Mouse (Mus musculus): ENCODE measurements at regions not wholly inside any gene's neighbourhood (a gene's known extent, or its start where the extent isn't known, plus 50 kb on each side); places are given as distances from the start of the nearest gene placed in this dataset.

DNA sequence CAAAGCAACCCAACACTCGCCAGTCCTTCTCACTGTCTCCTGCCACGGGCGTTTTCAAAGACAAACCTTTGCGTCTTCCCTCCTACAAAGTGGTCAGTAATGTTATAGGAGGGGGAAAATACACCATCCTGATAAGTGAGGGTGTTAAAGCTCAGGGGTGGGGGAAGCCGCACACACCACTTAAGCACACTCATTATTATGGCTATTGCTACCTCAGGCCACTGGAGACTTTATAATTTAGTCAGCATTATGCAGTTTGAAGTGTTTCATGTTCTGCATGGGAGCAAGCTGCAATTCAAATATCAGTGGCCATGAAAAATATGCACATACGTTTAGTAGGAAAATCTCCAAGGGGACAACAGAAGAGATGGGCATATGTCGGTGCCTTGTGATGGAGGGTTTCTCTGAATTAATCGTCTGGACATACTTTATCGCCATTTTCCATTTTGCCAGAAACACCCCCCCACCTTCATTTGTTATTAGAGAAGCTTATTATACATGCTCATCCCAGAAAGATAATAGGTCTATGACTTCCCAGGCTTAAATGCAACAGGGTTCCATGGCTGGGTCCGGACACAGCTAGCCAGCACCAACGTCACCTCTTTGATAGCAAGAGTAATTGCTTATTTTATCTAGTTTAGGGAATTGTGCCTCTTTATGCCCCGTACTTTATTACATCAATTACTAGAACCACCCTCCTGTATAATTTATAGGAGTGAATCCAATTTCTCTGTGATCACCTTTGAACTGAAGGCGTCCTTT, 193.5 kb upstream of the Adamts16 start:
- intact Hi-C loops (cut with DNase I): no loop called here
- Histone ChIP-seq H3K79me2 (replicated peaks; ENCODE audit: control insufficient read depth, insufficient read depth, low read length) (no peaks in the 10 kb centered on the region), H3K9ac (ENCODE audit: low read depth, low read length) (no peak overlapping the region), H3K4me1 (ENCODE audit: control insufficient read depth, insufficient read depth, low read length) (no peaks in the 10 kb centered on the region), H3K36me3 (ENCODE audit: control insufficient read depth, insufficient read depth, low read length) (no peaks in the 10 kb centered on the region), H3K4me3 (no peak overlapping the region), H3K27ac (no peak overlapping the region), H3K27me3 (ENCODE audit: control insufficient read depth, insufficient read depth, low read length) (no peaks in the 10 kb centered on the region)
- 78% methylated on average over 13 of the region's 13 CpGs for WGBS
- no peak for DNase-seq
- no peak for TF ChIP-seq CTCF (IDR thresholded peaks at IDR 0.05)
- TF ChIP-seq EP300 (IDR thresholded peaks at IDR 0.05; ENCODE audit: insufficient read depth, low read depth, low read length): no peak
- TF ChIP-seq POLR2A (IDR thresholded peaks at IDR 0.05; ENCODE audit: insufficient read depth, low read depth, low read length): no peak

DNA sequence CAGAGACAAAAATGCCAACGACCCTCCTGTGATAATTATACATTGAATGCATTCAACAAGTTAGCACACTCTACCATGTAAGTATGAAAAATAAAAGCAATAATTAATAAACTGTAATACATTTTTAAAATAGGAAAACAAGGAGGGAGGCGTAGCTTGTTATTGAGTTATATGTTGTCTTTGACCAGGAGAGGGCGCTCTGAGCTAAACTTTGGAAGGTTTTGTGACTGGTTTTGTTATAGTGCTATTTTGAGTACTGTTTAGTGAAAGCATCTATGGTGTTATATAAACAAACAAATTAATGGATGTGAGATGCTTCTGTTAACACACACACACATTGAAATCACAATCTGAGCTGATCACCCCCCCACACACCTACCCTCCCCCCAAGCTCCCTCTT, 166.6 kb upstream of the Adamts16 start:
- no peaks in the 10 kb centered on the region for H3K4me1 ChIP-seq (ENCODE audit: control insufficient read depth, insufficient read depth, low read length)
- TF ChIP-seq EP300 (IDR thresholded peaks at IDR 0.05; ENCODE audit: insufficient read depth, low read depth, low read length) (no peak), CTCF (IDR thresholded peaks at IDR 0.05) (peak; percentile 57)
- no peak overlapping the region for H3K27ac ChIP-seq
- no peaks in the 10 kb centered on the region for H3K36me3 ChIP-seq (ENCODE audit: control insufficient read depth, insufficient read depth, low read length)
- DNase-seq: no peak
- H3K9ac ChIP-seq (ENCODE audit: low read depth, low read length): no peak overlapping the region
- no peak overlapping the region for H3K4me3 ChIP-seq
- no peaks in the 10 kb centered on the region for H3K79me2 ChIP-seq (replicated peaks; ENCODE audit: control insufficient read depth, insufficient read depth, low read length)
- H3K27me3 ChIP-seq (ENCODE audit: control insufficient read depth, insufficient read depth, low read length): peaks cover 3% of the 10 kb centered on the region; the same call in 1 of the 2 replicates
- intact Hi-C loops (cut with DNase I): no loop called here
- 25% methylated on average over 3 of the region's 3 CpGs for WGBS

DNA sequence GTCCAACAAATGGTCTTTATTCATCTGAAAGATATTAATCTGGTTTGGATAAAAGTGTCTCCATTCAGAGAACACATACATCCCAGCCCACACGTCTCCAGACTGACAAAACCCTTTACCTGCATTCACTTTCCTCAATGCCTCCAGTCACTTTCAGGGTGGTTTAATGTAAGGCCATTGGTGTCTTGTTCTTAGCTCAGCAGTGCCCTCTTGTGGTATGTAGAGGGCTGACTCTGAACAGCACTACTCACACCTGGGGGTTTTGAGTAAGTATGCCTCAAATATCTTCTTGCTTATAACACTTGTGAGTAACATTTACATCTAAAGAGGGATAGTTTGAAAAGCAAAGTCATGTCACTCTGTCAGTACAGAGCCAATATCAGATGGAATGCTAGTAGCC, 164.5 kb upstream of the Adamts16 start:
- no peak overlapping the region for H3K27ac ChIP-seq
- H3K9ac ChIP-seq (ENCODE audit: low read depth, low read length): no peak overlapping the region
- H3K4me3 ChIP-seq: no peak overlapping the region
- H3K27me3 ChIP-seq (ENCODE audit: control insufficient read depth, insufficient read depth, low read length): peaks cover 3% of the 10 kb centered on the region; the same call in 1 of the 2 replicates
- TF ChIP-seq CTCF (IDR thresholded peaks at IDR 0.05) (peak; percentile 78), EP300 (IDR thresholded peaks at IDR 0.05; ENCODE audit: insufficient read depth, low read depth, low read length) (no peak), POLR2A (IDR thresholded peaks at IDR 0.05; ENCODE audit: insufficient read depth, low read depth, low read length) (no peak)
- WGBS: 17% methylated on average over 1 of the region's 1 CpGs
- intact Hi-C loops (cut with DNase I): no loop called here
- no peak for DNase-seq
- H3K36me3 ChIP-seq (ENCODE audit: control insufficient read depth, insufficient read depth, low read length): no peaks in the 10 kb centered on the region
- H3K4me1 ChIP-seq (ENCODE audit: control insufficient read depth, insufficient read depth, low read length): no peaks in the 10 kb centered on the region
- H3K79me2 ChIP-seq (replicated peaks; ENCODE audit: control insufficient read depth, insufficient read depth, low read length): no peaks in the 10 kb centered on the region

DNA sequence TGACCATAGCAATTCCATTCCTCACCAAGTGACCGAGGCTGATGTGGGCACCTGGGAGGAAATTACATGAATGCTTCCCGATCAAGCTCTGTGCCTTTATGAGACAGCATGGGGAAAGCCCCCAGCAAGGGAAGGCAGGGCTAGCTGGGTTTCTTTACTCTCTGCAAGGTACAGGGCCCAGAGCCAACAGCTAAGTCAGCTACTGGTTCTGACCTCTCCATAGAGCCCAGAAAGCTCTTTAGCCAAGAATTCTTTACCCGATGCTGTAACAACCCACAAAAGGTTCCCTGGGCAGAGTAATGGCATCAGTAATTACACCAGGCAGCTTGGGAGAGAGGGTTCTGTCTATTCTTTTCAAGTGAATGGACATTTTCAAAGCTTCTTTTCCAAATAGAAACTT, 161.9 kb upstream of the Adamts16 start:
- intact Hi-C loops (cut with DNase I): loop anchor here (5.0 kb wide), 2 partner anchors 41 to 161 kb away; partner anchors contain the start of gene Adamts16
- Histone ChIP-seq H3K4me3 (no peak overlapping the region), H3K4me1 (ENCODE audit: control insufficient read depth, insufficient read depth, low read length) (no peaks in the 10 kb centered on the region), H3K27ac (no peak overlapping the region), H3K36me3 (ENCODE audit: control insufficient read depth, insufficient read depth, low read length) (no peaks in the 10 kb centered on the region), H3K27me3 (ENCODE audit: control insufficient read depth, insufficient read depth, low read length) (peaks cover 3% of the 10 kb centered on the region; the same call in 1 of the 2 replicates), H3K79me2 (replicated peaks; ENCODE audit: control insufficient read depth, insufficient read depth, low read length) (no peaks in the 10 kb centered on the region), H3K9ac (ENCODE audit: low read depth, low read length) (no peak overlapping the region)
- TF ChIP-seq EP300 (IDR thresholded peaks at IDR 0.05; ENCODE audit: insufficient read depth, low read depth, low read length) (no peak), CTCF (IDR thresholded peaks at IDR 0.05) (no peak), POLR2A (IDR thresholded peaks at IDR 0.05; ENCODE audit: insufficient read depth, low read depth, low read length) (no peak)
- DNase-seq: no peak
- WGBS: 60% methylated on average over 3 of the region's 3 CpGs

DNA sequence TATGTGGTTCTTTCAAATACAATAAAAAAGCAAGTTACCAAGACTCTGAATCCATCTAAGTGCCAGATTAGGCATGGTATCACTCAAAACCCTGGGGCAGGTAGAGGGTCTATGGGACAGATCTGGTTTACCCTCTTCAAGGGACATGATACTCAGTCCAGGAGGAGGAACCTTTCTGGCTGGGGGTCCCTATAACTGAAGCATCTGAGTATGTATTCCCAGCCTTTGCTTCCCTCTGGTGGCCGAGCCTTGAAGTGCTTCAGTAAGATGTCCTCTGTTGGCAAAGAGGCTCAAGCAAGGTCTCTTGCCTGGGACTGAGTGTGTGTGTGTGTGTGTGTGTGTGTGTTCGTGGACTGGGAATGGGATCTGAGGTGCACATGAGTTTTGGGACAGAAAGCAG, 159.7 kb upstream of the Adamts16 start:
- no peaks in the 10 kb centered on the region for H3K27me3 ChIP-seq (ENCODE audit: control insufficient read depth, insufficient read depth, low read length)
- H3K9ac ChIP-seq (ENCODE audit: low read depth, low read length): no peak overlapping the region
- H3K4me3 ChIP-seq: no peak overlapping the region
- DNase-seq: peak; percentile 10 to 49
- TF ChIP-seq CTCF (IDR thresholded peaks at IDR 0.05): peak; percentile 70
- no peak for TF ChIP-seq EP300 (IDR thresholded peaks at IDR 0.05; ENCODE audit: insufficient read depth, low read depth, low read length)
- no peak for TF ChIP-seq POLR2A (IDR thresholded peaks at IDR 0.05; ENCODE audit: insufficient read depth, low read depth, low read length)
- WGBS: 7% methylated on average over 2 of the region's 2 CpGs
- no peak overlapping the region for H3K27ac ChIP-seq
- no peaks in the 10 kb centered on the region for H3K4me1 ChIP-seq (ENCODE audit: control insufficient read depth, insufficient read depth, low read length)
- no peaks in the 10 kb centered on the region for H3K79me2 ChIP-seq (replicated peaks; ENCODE audit: control insufficient read depth, insufficient read depth, low read length)
- H3K36me3 ChIP-seq (ENCODE audit: control insufficient read depth, insufficient read depth, low read length): no peaks in the 10 kb centered on the region
- intact Hi-C loops (cut with DNase I): loop anchor here (1.0 to 5.0 kb wide), 3 partner anchors 39 to 358 kb away; partner anchors contain the start of gene Adamts16

DNA sequence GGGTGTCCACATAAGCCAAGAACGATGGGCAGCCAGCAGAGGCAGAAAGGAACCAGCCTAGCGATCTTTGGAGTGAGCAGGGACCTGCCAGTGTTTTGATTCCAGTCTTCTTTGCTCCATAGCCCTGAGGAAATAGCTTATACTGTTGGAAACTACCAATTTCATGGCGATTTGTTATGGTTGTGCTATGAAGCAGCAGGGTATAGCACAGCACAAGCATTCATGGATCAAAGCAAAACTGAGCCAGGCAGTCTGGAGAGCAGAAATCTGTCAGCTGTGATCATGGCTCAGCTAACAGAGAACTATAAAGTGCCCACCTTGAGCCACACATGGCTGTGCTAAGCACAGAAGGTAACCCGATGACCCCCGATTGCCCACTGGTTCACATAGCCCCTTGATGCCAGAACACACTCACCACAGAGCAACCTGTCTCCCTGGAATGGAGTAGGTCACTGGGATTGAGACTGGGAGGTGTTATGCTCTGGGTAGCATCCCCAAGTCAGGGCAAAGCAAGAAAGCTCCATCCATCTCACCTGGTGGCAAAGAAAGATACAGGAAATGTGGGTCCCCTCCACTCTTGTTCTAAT, 158.9 kb upstream of the Adamts16 start:
- H3K9ac ChIP-seq (ENCODE audit: low read depth, low read length): no peak overlapping the region
- TF ChIP-seq CTCF (IDR thresholded peaks at IDR 0.05): no peak
- TF ChIP-seq POLR2A (IDR thresholded peaks at IDR 0.05; ENCODE audit: insufficient read depth, low read depth, low read length): no peak
- no peak for TF ChIP-seq EP300 (IDR thresholded peaks at IDR 0.05; ENCODE audit: insufficient read depth, low read depth, low read length)
- H3K79me2 ChIP-seq (replicated peaks; ENCODE audit: control insufficient read depth, insufficient read depth, low read length): no peaks in the 10 kb centered on the region
- H3K4me3 ChIP-seq: no peak overlapping the region
- intact Hi-C loops (cut with DNase I): loop anchor here (1.0 to 5.0 kb wide), 3 partner anchors 38 to 357 kb away; partner anchors contain the start of gene Adamts16
- no peak for DNase-seq
- no peak overlapping the region for H3K27ac ChIP-seq
- WGBS: 59% methylated on average over 5 of the region's 5 CpGs
- H3K36me3 ChIP-seq (ENCODE audit: control insufficient read depth, insufficient read depth, low read length): no peaks in the 10 kb centered on the region
- H3K27me3 ChIP-seq (ENCODE audit: control insufficient read depth, insufficient read depth, low read length): no peaks in the 10 kb centered on the region
- H3K4me1 ChIP-seq (ENCODE audit: control insufficient read depth, insufficient read depth, low read length): no peaks in the 10 kb centered on the region

All from heart, adult 2 months (tissue).